Mouse (Mus musculus): ENCODE results near the gene Snupn. TPM values are rescaled to one million over a fixed set of nuclear protein-coding genes. Genes with fewer than 3 reads are reported as not detected.
"Not testable (repeated sequence)": the region's sequence is repeated elsewhere in the genome, so short reads cannot be mapped to it uniquely, and the experiment has no call there.

Gene Snupn
- polyA plus RNA-seq, 1 experiment from 2014 or later = 16.5 TPM

- H3K4me1 ChIP-seq (replicated peaks; ENCODE audit: control insufficient read depth, insufficient read depth, low read length) = no peaks in the 10 kb centered on the region
- H3K9ac ChIP-seq (ENCODE audit: low read length) = no peak overlapping the region
- ATAC-seq (replicated peaks; ENCODE audit: low FRiP score, low TSS enrichment, low read depth) (no peak), DNase-seq (ENCODE audit: low spot score) (no peak)
- no peak overlapping the region for H3K27ac ChIP-seq (ENCODE audit: low read depth)
- H3K9me3 ChIP-seq (ENCODE audit: control insufficient read depth, low read length) = no peaks in the 10 kb centered on the region
- no peak overlapping the region for H3K4me2 ChIP-seq (ENCODE audit: low read length)
- 83% methylated on average over 8 of the region's 8 CpGs for WGBS
- H3K4me3 ChIP-seq (ENCODE audit: low read depth, low read length) = no peak overlapping the region
- peaks cover 6% of the 10 kb centered on the region for H3K36me3 ChIP-seq (ENCODE audit: control insufficient read depth, insufficient read depth, low read length)
- no peaks in the 10 kb centered on the region for H3K27me3 ChIP-seq (replicated peaks; ENCODE audit: control insufficient read depth, insufficient read depth, low read length)
Measured at GRCm38 (mm10) chr9:56973960-56974524, 23.4 kb downstream of the Snupn start.

GRCm38 (mm10) chr9:56975199-56975598 lies 24.5 kb downstream of the Snupn start:
- ATAC-seq (replicated peaks; ENCODE audit: low FRiP score, low TSS enrichment, low read depth) (no peak), DNase-seq (ENCODE audit: low spot score) (no peak)
- peaks cover 6% of the 10 kb centered on the region for H3K36me3 ChIP-seq (ENCODE audit: control insufficient read depth, insufficient read depth, low read length)
- H3K4me1 ChIP-seq (replicated peaks; ENCODE audit: control insufficient read depth, insufficient read depth, low read length) = no peaks in the 10 kb centered on the region
- no peak overlapping the region for H3K4me2 ChIP-seq (ENCODE audit: low read length)
- H3K4me3 ChIP-seq (ENCODE audit: low read depth, low read length) = no peak overlapping the region
- H3K9ac ChIP-seq (ENCODE audit: low read length) = no peak overlapping the region
- WGBS = 83% methylated on average over 3 of the region's 3 CpGs
- no peak overlapping the region for H3K27ac ChIP-seq (ENCODE audit: low read depth)
- no peaks in the 10 kb centered on the region for H3K9me3 ChIP-seq (ENCODE audit: control insufficient read depth, low read length)
- H3K27me3 ChIP-seq (replicated peaks; ENCODE audit: control insufficient read depth, insufficient read depth, low read length) = no peaks in the 10 kb centered on the region

DNA sequence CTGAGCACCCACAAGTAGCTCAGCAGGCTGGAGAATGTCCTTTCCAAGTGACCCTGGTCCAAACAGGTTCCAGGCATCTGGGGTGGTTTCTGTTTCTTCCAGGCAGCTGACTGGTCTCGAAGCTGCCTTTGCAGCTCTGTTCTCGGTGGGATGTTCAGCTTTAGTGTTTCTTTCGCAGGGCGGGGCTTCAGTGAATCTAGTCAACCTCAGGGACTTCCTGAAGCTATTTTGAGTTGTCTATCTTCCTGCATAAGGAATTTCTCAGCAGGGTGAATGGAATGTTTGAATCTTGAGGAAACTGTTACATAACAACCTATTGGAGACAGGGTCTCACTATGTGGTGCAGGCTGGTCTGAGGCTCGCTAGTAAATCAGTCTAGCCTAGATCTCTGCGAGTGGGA lies 29.5 kb downstream of the Snupn start:
- no peak for DNase-seq (ENCODE audit: low spot score)
- no peak overlapping the region for H3K9ac ChIP-seq (ENCODE audit: low read length)
- H3K36me3 ChIP-seq (ENCODE audit: control insufficient read depth, insufficient read depth, low read length) = peaks cover 8% of the 10 kb centered on the region; the same call in 1 of the 2 replicates
- H3K4me1 ChIP-seq (replicated peaks; ENCODE audit: control insufficient read depth, insufficient read depth, low read length) = no peaks in the 10 kb centered on the region
- no peak overlapping the region for H3K27ac ChIP-seq (ENCODE audit: low read depth)
- no peaks in the 10 kb centered on the region for H3K9me3 ChIP-seq (ENCODE audit: control insufficient read depth, low read length)
- no peak for ATAC-seq (replicated peaks; ENCODE audit: low FRiP score, low TSS enrichment, low read depth)
- no peak overlapping the region for H3K4me3 ChIP-seq (ENCODE audit: low read depth, low read length)
- H3K27me3 ChIP-seq (replicated peaks; ENCODE audit: control insufficient read depth, insufficient read depth, low read length) = no peaks in the 10 kb centered on the region
- WGBS = 97% methylated on average over 6 of the region's 6 CpGs
- H3K4me2 ChIP-seq (ENCODE audit: low read length) = no peak overlapping the region

DNA sequence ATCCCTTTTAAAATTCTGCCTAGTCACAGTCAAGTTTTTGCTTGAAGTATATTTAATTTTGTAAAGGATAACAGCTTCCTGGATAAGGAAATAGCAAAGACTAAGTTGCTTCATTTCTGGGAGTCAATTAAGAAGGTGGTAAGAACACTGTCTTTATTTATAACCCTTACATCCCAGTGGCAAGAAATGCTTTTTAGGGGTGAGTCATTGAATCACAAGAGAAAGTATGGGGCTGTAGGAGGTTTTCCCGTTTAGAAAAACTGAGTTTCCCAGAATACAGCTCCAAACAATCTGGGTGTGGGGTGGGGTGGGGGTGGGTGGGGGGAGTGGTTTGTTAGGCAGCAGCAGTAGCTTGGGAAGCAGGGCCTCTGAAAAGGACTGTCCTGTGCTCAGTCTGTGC lies 30.8 kb downstream of the Snupn start:
- H3K36me3 ChIP-seq (ENCODE audit: control insufficient read depth, insufficient read depth, low read length) = peaks cover 8% of the 10 kb centered on the region; the same call in 1 of the 2 replicates
- ATAC-seq (replicated peaks; ENCODE audit: low FRiP score, low TSS enrichment, low read depth) (no peak), DNase-seq (ENCODE audit: low spot score) (no peak)
- no peak overlapping the region for H3K27ac ChIP-seq (ENCODE audit: low read depth)
- 61% methylated on average over 1 of the region's 1 CpGs for WGBS
- no peaks in the 10 kb centered on the region for H3K4me1 ChIP-seq (replicated peaks; ENCODE audit: control insufficient read depth, insufficient read depth, low read length)
- H3K9ac ChIP-seq (ENCODE audit: low read length) = no peak overlapping the region
- no peaks in the 10 kb centered on the region for H3K9me3 ChIP-seq (ENCODE audit: control insufficient read depth, low read length)
- no peak overlapping the region for H3K4me2 ChIP-seq (ENCODE audit: low read length)
- H3K27me3 ChIP-seq (replicated peaks; ENCODE audit: control insufficient read depth, insufficient read depth, low read length) = no peaks in the 10 kb centered on the region
- no peak overlapping the region for H3K4me3 ChIP-seq (ENCODE audit: low read depth, low read length)

DNA sequence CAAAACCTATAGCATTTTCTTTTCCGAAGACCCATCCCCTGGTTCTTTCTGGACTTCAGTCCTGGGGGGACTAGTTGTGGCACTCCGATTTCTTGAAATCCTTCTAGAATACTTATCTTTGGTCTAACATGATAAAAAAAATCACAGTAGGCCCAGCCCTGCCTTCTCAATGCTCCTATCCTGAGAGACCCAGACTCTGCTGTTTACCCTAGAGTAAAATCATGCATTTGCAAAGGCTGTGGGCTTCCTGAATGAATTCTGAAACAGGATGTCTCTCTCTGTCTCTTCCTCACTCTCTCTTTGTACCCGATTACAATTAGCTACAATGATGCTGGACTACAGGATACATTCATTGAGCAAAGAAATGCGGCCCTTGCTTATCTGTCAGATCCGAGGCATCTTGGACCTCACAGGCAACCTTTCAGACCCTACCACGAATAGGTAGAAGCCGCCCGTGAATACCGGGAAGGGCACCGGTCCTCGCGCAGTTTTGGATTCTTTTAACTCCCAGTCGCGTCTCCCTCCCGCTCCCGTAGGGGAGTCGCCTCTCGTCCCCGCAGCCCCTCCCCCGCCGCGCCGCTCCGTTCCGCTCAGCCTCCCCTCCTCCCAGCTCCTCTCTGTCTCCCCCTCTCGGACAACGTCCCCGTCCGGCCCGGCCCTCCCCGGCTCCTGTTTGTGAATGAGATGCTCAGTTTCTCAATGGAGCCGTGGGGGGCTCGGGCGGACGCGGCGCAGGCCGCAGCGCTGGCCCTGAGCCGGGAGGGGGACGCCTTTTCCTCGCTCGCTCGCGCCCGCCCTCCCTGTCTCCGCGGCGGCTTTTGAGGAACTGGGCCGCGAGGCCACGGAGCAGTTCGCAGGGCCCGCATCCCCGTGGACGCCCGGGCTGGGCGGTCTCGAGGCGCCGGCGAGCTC lies 43.9 kb downstream of the Snupn start, which contains the start of gene Ptpn9:
Ptpn9 (plus strand) TSS at position 638 of the 912 bp plus-strand sequence.
- Histone ChIP-seq H3K9me3 (ENCODE audit: control insufficient read depth, low read length) (no peaks in the 10 kb centered on the region), H3K4me1 (replicated peaks; ENCODE audit: control insufficient read depth, insufficient read depth, low read length) (peaks cover 7% of the 10 kb centered on the region), H3K9ac (ENCODE audit: low read length) (peak within 1 kb of the TSS; percentile 96), H3K4me3 (ENCODE audit: low read depth, low read length) (peak within 1 kb of the TSS; percentile 81), H3K4me2 (ENCODE audit: low read length) (peak within 1 kb of the TSS; percentile 87), H3K27ac (ENCODE audit: low read depth) (peak within 1 kb of the TSS; percentile 96), H3K27me3 (replicated peaks; ENCODE audit: control insufficient read depth, insufficient read depth, low read length) (no peaks in the 10 kb centered on the region), H3K36me3 (ENCODE audit: control insufficient read depth, insufficient read depth, low read length) (no peaks in the 10 kb centered on the region)
- DNase-seq (ENCODE audit: low spot score) (peak; percentile 96), ATAC-seq (replicated peaks; ENCODE audit: low FRiP score, low TSS enrichment, low read depth) (peak; percentile 85)
- WGBS = 2% methylated on average over 61 of the region's 62 CpGs

DNA sequence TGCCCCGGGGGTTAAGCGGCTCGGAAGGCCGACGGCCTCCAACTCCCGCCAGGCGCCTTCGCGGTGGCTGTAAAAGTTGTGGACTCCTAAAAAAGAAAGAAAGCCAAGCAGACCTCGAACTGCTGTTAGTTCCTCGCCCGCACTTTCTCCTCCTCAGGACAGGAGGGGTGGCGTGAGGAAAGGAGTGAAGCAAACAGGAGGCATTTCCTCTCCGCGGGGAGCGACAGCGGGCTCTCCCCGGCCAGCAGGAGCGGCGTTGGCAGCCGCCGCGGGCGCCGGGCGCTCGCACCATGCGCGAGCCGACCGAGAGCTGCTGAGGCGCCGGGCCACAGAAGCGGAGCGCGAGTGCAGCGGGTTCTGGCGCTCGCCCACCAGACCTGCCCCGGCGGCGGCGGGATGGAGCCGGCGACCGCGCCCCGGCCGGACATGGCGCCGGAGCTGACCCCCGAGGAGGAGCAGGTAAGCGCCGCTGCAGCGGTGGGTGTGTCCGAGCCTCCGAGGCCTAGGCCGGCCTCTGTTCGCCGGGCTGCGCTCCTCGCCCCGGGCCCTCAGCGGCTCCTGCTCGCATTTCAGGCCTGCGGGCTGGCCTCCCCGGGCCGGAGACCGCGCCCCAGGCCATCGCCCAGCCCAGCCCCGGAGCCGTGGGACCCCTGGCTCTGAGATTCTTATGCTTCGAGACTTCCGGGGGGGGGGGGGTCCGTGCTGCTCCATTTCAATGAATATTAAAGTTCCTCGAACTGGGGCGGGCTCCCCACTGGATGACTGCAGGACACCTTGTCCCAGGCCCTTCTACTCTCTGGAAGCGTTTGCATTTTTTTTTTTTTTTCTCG lies 44.7 kb downstream of the Snupn start:
- under 1% methylated on average over 72 of the region's 80 CpGs for WGBS

DNA sequence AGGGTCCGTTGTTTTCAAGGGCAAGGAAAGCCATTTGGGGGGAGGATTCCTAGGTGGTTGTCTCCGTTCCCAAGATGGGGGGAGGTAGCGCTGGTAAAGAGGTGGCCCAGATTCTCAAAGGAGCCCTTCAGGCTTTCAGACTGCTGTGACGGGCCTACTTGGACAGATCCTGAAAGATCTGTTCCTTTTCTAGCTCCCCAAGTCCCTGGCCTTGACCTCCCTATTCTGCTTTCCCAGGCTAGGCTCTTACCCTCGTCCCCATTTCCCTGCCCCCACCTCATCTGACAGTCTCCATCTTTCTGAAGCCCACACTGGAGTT lies 45.3 kb downstream of the Snupn start:
- Histone ChIP-seq H3K4me1 (replicated peaks; ENCODE audit: control insufficient read depth, insufficient read depth, low read length) (peaks cover 7% of the 10 kb centered on the region), H3K27ac (ENCODE audit: low read depth) (peak overlapping the region; percentile 96), H3K9ac (ENCODE audit: low read length) (peak overlapping the region; percentile 96), H3K27me3 (replicated peaks; ENCODE audit: control insufficient read depth, insufficient read depth, low read length) (no peaks in the 10 kb centered on the region), H3K4me2 (ENCODE audit: low read length) (peak overlapping the region; percentile 87), H3K9me3 (ENCODE audit: control insufficient read depth, low read length) (no peaks in the 10 kb centered on the region), H3K4me3 (ENCODE audit: low read depth, low read length) (peak overlapping the region; percentile 81), H3K36me3 (ENCODE audit: control insufficient read depth, insufficient read depth, low read length) (no peaks in the 10 kb centered on the region)
- ATAC-seq (replicated peaks; ENCODE audit: low FRiP score, low TSS enrichment, low read depth) (no peak), DNase-seq (ENCODE audit: low spot score) (peak; percentile 75)
- 0% methylated on average over 5 of the region's 5 CpGs for WGBS

More for the DNA sequence above, 44.7 kb downstream of the Snupn start:
- peak; percentile 88 for DNase-seq (ENCODE audit: low spot score)
- no peaks in the 10 kb centered on the region for H3K27me3 ChIP-seq (replicated peaks; ENCODE audit: control insufficient read depth, insufficient read depth, low read length)
- H3K9ac ChIP-seq (ENCODE audit: low read length) = peak overlapping the region; percentile 96
- H3K9me3 ChIP-seq (ENCODE audit: control insufficient read depth, low read length) = no peaks in the 10 kb centered on the region
- H3K36me3 ChIP-seq (ENCODE audit: control insufficient read depth, insufficient read depth, low read length) = no peaks in the 10 kb centered on the region
- H3K4me1 ChIP-seq (replicated peaks; ENCODE audit: control insufficient read depth, insufficient read depth, low read length) = peaks cover 7% of the 10 kb centered on the region
- H3K4me3 ChIP-seq (ENCODE audit: low read depth, low read length) = peak overlapping the region; percentile 81
- ATAC-seq (replicated peaks; ENCODE audit: low FRiP score, low TSS enrichment, low read depth) = peak; percentile 78
- H3K4me2 ChIP-seq (ENCODE audit: low read length) = peak overlapping the region; percentile 87
- peak overlapping the region; percentile 96 for H3K27ac ChIP-seq (ENCODE audit: low read depth)

DNA sequence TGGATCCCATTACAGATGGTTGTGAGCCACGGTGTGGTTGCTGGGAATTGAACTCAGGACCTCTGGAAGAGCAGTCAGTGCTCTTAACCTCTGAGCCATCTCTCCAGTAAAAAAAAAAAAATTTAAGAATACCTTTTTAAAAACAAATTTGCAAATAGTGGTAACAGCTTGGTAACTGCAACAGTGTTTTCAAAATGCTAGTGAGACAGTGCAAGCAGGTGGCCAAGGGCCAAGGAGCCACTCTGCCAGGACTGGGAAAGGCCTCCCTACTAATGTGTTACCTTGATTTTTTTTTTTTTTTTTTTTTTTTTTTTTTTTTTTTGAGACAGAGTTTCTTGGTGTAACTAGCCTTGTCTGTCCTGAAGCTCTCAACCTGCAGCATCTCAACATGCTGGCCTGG lies 46.5 kb downstream of the Snupn start:
- H3K4me2 ChIP-seq (ENCODE audit: low read length); H3K9ac ChIP-seq (ENCODE audit: low read length); H3K4me1 ChIP-seq (replicated peaks; ENCODE audit: control insufficient read depth, insufficient read depth, low read length); ATAC-seq (replicated peaks; ENCODE audit: low FRiP score, low TSS enrichment, low read depth); H3K36me3 ChIP-seq (ENCODE audit: control insufficient read depth, insufficient read depth, low read length); H3K9me3 ChIP-seq (ENCODE audit: control insufficient read depth, low read length); H3K27ac ChIP-seq (ENCODE audit: low read depth); DNase-seq (ENCODE audit: low spot score); H3K4me3 ChIP-seq (ENCODE audit: low read depth, low read length); H3K27me3 ChIP-seq (replicated peaks; ENCODE audit: control insufficient read depth, insufficient read depth, low read length): not testable (repeated sequence)
- WGBS = 88% methylated on average over 1 of the region's 1 CpGs
